In the genomic region with DNA sequence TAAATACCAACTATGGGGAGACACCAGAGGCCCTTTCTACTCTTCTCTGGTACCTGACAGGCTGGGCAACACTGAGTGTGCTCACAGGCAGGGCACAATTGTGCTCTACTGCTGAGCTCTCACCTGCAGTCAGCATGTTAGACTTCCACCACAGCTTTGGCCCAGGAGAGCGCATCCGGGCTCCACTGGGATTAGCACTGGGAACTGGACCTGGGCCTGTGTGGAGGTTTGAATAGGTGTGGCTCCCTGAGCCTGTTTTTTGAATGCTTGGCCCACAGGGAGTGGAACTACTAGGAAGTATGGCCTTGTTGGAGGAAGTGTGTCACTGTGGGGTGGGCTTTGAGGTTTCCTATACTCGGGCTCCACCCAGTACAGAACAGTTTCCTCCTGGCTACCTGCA, we compare ENCODE assay signal across 17 mouse cellular contexts.
"Had no signal": no experiment of that assay in that cellular context is flagged by ENCODE, and none has a peak within 500 bp of the region (broad histone marks: within the 10 kb centered on the region; RNA-seq: fewer than 3 reads in every experiment).

No protein-coding gene starts in this region.

- H3K4me1 ChIP-seq: neural tube, embryonic 12.5 days had no signal

- H3K9ac ChIP-seq: liver, postnatal 0 days; lung, embryonic 15.5 days; midbrain, embryonic 12.5 days; neural tube, embryonic 12.5 days; stomach, embryonic 15.5 days had no signal

- H3K27ac ChIP-seq: lung, embryonic 15.5 days; macrophage; midbrain, embryonic 12.5 days; neural tube, embryonic 12.5 days; stomach, embryonic 15.5 days; stomach, postnatal 0 days had no signal

- H3K9me3 ChIP-seq: lung, embryonic 15.5 days; megakaryocyte, embryonic 14.5 days; midbrain, embryonic 12.5 days; neural tube, embryonic 12.5 days; stomach, embryonic 15.5 days had no signal

- H3K4me2 ChIP-seq: lung, embryonic 15.5 days; midbrain, embryonic 12.5 days; neural tube, embryonic 12.5 days; stomach, embryonic 15.5 days had no signal

- DNase-seq: liver, postnatal 0 days; lung, adult 2 months; lung, postnatal 14 days; lung, postnatal 36 days; midbrain, embryonic 14.5 days; right cerebral cortex, postnatal 14 days; thymus, adult 2 months; thymus, postnatal 25 days; thymus, postnatal 4 days had no signal

- ATAC-seq: liver, postnatal 0 days; lung, postnatal 0 days had no signal

- H3K27me3 ChIP-seq: lung, embryonic 15.5 days; megakaryocyte, embryonic 14.5 days; midbrain, embryonic 12.5 days; neural tube, embryonic 12.5 days; stomach, embryonic 15.5 days had no signal

- H3K4me3 ChIP-seq: lung, embryonic 15.5 days; megakaryocyte, embryonic 14.5 days; midbrain, embryonic 12.5 days; neural tube, embryonic 12.5 days; stomach, embryonic 15.5 days had no signal
